Mouse (Mus musculus): ENCODE measurements around the gene Lmx1a. TPM values are rescaled to one million over a fixed set of nuclear protein-coding genes. Genes with fewer than 3 reads are reported as not detected.

Gene Lmx1a
- polyA plus RNA-seq, 1 experiment, result 0.18 TPM

GRCm38 (mm10) chr1:167688001-167688346, 1.1 kb upstream of the Lmx1a start:
- Histone ChIP-seq H3K4me3 (ENCODE audit: low read depth, low read length) (peak overlapping the region; percentile 67), H3K9me3 (replicated peaks; ENCODE audit: control insufficient read depth, insufficient read depth, low read length, poor library complexity, severe bottlenecking) (no peaks in the 10 kb centered on the region), H3K4me1 (ENCODE audit: control insufficient read depth, insufficient read depth, low read length) (no peaks in the 10 kb centered on the region), H3K27ac (ENCODE audit: insufficient read depth, low read length) (no peak overlapping the region), H3K27me3 (ENCODE audit: control insufficient read depth, insufficient read depth, low read length, poor library complexity, severe bottlenecking) (peaks cover 23% of the 10 kb centered on the region), H3K36me3 (ENCODE audit: control insufficient read depth, insufficient read depth, low read length, poor library complexity, severe bottlenecking) (no peaks in the 10 kb centered on the region), H3K9ac (ENCODE audit: low read depth, poor library complexity, severe bottlenecking) (peak overlapping the region; percentile 65)
- TF ChIP-seq EP300 (IDR thresholded peaks at IDR 0.05; ENCODE audit: insufficient read depth, low read depth, low read length), result no peak
- no peak for TF ChIP-seq CTCF (IDR thresholded peaks at IDR 0.05; ENCODE audit: low read depth, low read length)
- TF ChIP-seq POLR2A (IDR thresholded peaks at IDR 0.05; ENCODE audit: insufficient read depth, low read length), result no peak

GRCm38 (mm10) chr1:167688347-167689231, 448 bp upstream of the Lmx1a start:
- Histone ChIP-seq H3K27ac (ENCODE audit: insufficient read depth, low read length) (no peak overlapping the region), H3K9me3 (replicated peaks; ENCODE audit: control insufficient read depth, insufficient read depth, low read length, poor library complexity, severe bottlenecking) (no peaks in the 10 kb centered on the region), H3K9ac (ENCODE audit: low read depth, poor library complexity, severe bottlenecking) (peak overlapping the region; percentile 65), H3K27me3 (ENCODE audit: control insufficient read depth, insufficient read depth, low read length, poor library complexity, severe bottlenecking) (peaks cover 23% of the 10 kb centered on the region), H3K36me3 (ENCODE audit: control insufficient read depth, insufficient read depth, low read length, poor library complexity, severe bottlenecking) (no peaks in the 10 kb centered on the region), H3K4me1 (ENCODE audit: control insufficient read depth, insufficient read depth, low read length) (no peaks in the 10 kb centered on the region), H3K4me3 (ENCODE audit: low read depth, low read length) (peak overlapping the region; percentile 67)
- TF ChIP-seq POLR2A (IDR thresholded peaks at IDR 0.05; ENCODE audit: insufficient read depth, low read length) (no peak), EP300 (IDR thresholded peaks at IDR 0.05; ENCODE audit: insufficient read depth, low read depth, low read length) (no peak), CTCF (IDR thresholded peaks at IDR 0.05; ENCODE audit: low read depth, low read length) (no peak)

- peaks cover 23% of the 10 kb centered on the region for H3K27me3 ChIP-seq (ENCODE audit: control insufficient read depth, insufficient read depth, low read length, poor library complexity, severe bottlenecking)
- H3K4me1 ChIP-seq (ENCODE audit: control insufficient read depth, insufficient read depth, low read length), result no peaks in the 10 kb centered on the region
- H3K9me3 ChIP-seq (replicated peaks; ENCODE audit: control insufficient read depth, insufficient read depth, low read length, poor library complexity, severe bottlenecking), result no peaks in the 10 kb centered on the region
- H3K9ac ChIP-seq (ENCODE audit: low read depth, poor library complexity, severe bottlenecking), result peak overlapping the region; percentile 65
- TF ChIP-seq POLR2A (IDR thresholded peaks at IDR 0.05; ENCODE audit: insufficient read depth, low read length) (no peak), EP300 (IDR thresholded peaks at IDR 0.05; ENCODE audit: insufficient read depth, low read depth, low read length) (no peak), CTCF (IDR thresholded peaks at IDR 0.05; ENCODE audit: low read depth, low read length) (no peak)
- H3K36me3 ChIP-seq (ENCODE audit: control insufficient read depth, insufficient read depth, low read length, poor library complexity, severe bottlenecking), result no peaks in the 10 kb centered on the region
- no peak overlapping the region for H3K27ac ChIP-seq (ENCODE audit: insufficient read depth, low read length)
- peak overlapping the region; percentile 67 for H3K4me3 ChIP-seq (ENCODE audit: low read depth, low read length)
Observed at GRCm38 (mm10) chr1:167689262-167690137, 463 bp downstream of the Lmx1a start.

- Histone ChIP-seq H3K36me3 (ENCODE audit: control insufficient read depth, insufficient read depth, low read length, poor library complexity, severe bottlenecking) (no peaks in the 10 kb centered on the region), H3K4me1 (ENCODE audit: control insufficient read depth, insufficient read depth, low read length) (no peaks in the 10 kb centered on the region), H3K9ac (ENCODE audit: low read depth, poor library complexity, severe bottlenecking) (no peak overlapping the region), H3K9me3 (replicated peaks; ENCODE audit: control insufficient read depth, insufficient read depth, low read length, poor library complexity, severe bottlenecking) (no peaks in the 10 kb centered on the region), H3K4me3 (ENCODE audit: low read depth, low read length) (no peak overlapping the region), H3K27me3 (ENCODE audit: control insufficient read depth, insufficient read depth, low read length, poor library complexity, severe bottlenecking) (peaks cover 25% of the 10 kb centered on the region), H3K27ac (ENCODE audit: insufficient read depth, low read length) (no peak overlapping the region)
- TF ChIP-seq POLR2A (IDR thresholded peaks at IDR 0.05; ENCODE audit: insufficient read depth, low read length), result no peak
- no peak for TF ChIP-seq EP300 (IDR thresholded peaks at IDR 0.05; ENCODE audit: insufficient read depth, low read depth, low read length)
- no peak for TF ChIP-seq CTCF (IDR thresholded peaks at IDR 0.05; ENCODE audit: low read depth, low read length)
Observed at GRCm38 (mm10) chr1:167690138-167690710, 1.2 kb downstream of the Lmx1a start.

GRCm38 (mm10) chr1:167690716-167691550, 1.9 kb downstream of the Lmx1a start:
- Histone ChIP-seq H3K27ac (ENCODE audit: insufficient read depth, low read length) (no peak overlapping the region), H3K27me3 (ENCODE audit: control insufficient read depth, insufficient read depth, low read length, poor library complexity, severe bottlenecking) (peaks cover 25% of the 10 kb centered on the region), H3K36me3 (ENCODE audit: control insufficient read depth, insufficient read depth, low read length, poor library complexity, severe bottlenecking) (no peaks in the 10 kb centered on the region), H3K4me1 (ENCODE audit: control insufficient read depth, insufficient read depth, low read length) (no peaks in the 10 kb centered on the region), H3K9ac (ENCODE audit: low read depth, poor library complexity, severe bottlenecking) (no peak overlapping the region), H3K9me3 (replicated peaks; ENCODE audit: control insufficient read depth, insufficient read depth, low read length, poor library complexity, severe bottlenecking) (no peaks in the 10 kb centered on the region), H3K4me3 (ENCODE audit: low read depth, low read length) (no peak overlapping the region)
- TF ChIP-seq POLR2A (IDR thresholded peaks at IDR 0.05; ENCODE audit: insufficient read depth, low read length), result no peak
- TF ChIP-seq CTCF (IDR thresholded peaks at IDR 0.05; ENCODE audit: low read depth, low read length), result no peak
- no peak for TF ChIP-seq EP300 (IDR thresholded peaks at IDR 0.05; ENCODE audit: insufficient read depth, low read depth, low read length)

Measured in ES-Bruce4 (cell line).